Mouse (Mus musculus) cerebellum, adult 2 months (tissue): ENCODE measurements around the gene Zdhhc16. TPM values are rescaled to one million over a fixed set of nuclear protein-coding genes. Genes with fewer than 3 reads are reported as not detected.
A peak's percentile ranks its signal among the peaks of the same experiment; 100 is the strongest.

ENCODE experiments used
- DNase-seq, 2 experiments: peaks; one replicate each; pipeline ENCODE4 v3.0.0; 2021
- H3K27ac ChIP-seq: fragments of 200-500 bp; 2 replicates; pipeline ENCODE4 v1.5.1; 2012; ENCODE audit warnings: low read length, control low read depth, inconsistent platforms; ENCODE audit not compliant: insufficient read depth
- H3K27me3 ChIP-seq: fragments of 200-500 bp; 2 replicates; pipeline ENCODE4 v1.6.1; 2012; ENCODE audit warnings: inconsistent platforms, mild to moderate bottlenecking, low read length, moderate library complexity; ENCODE audit not compliant: control insufficient read depth, insufficient read depth
- H3K4me1 ChIP-seq: fragments of 200-500 bp; 2 replicates; pipeline ENCODE4 v1.6.1; 2011; ENCODE audit warnings: low read length; ENCODE audit not compliant: control insufficient read depth, insufficient read depth
- H3K4me3 ChIP-seq: fragments of 200-500 bp; replicated peaks from 2 replicates; pipeline ENCODE3; 2011; ENCODE audit warnings: mild to moderate bottlenecking, low read depth, low read length, control low read depth; ENCODE audit not compliant: insufficient read depth
- CTCF ChIP-seq: fragments of 200-500 bp; IDR thresholded peaks from 2 replicates; pipeline ENCODE4 v1.5.1; 2011; ENCODE audit warnings: low read depth, mild to moderate bottlenecking, control low read depth, low read length, moderate library complexity, borderline replicate concordance; ENCODE audit not compliant: insufficient read depth
- POLR2A ChIP-seq: fragments of 200-500 bp; IDR thresholded peaks from 2 replicates; pipeline ENCODE4 v1.6.1; 2011; ENCODE audit warnings: low read length, control low read depth, borderline replicate concordance; ENCODE audit not compliant: insufficient read depth
- WGBS: fragments of 180-500 bp; shearing (Covaris S2); methylation state at CpG from one replicate; pipeline ENCODE4 v1.1.7; 2018; 5-methylcytosine and 5-hydroxymethylcytosine counted together
- polyA plus RNA-seq: library from polyadenylated mRNA; depleted of rRNA; stranded (reverse); fragments of >200 nt; gene quantifications from 2 replicates; pipeline ENCODE4 v1.2.3, GENCODE M21; 2012

Zdhhc16 gene
- polyA plus RNA-seq, 1 experiment, result 60.9 TPM

GRCm38 (mm10) chr19:41969618-41970017 is 36.3 kb downstream of the Zdhhc16 start:
- DNase-seq, result no peak
- Histone ChIP-seq H3K27me3 (no peaks in the 10 kb centered on the region), H3K27ac (no peak overlapping the region), H3K4me1 (0 out of 2 replicates have a peak, but pooled peaks cover 2% of the 10 kb centered on the region), H3K4me3 (no peak overlapping the region)
- 93% methylated on average over 7 of the region's 7 CpGs for WGBS
- TF ChIP-seq POLR2A (no peak), CTCF (no peak)

GRCm38 (mm10) chr19:41973891-41974794 is 40.9 kb downstream of the Zdhhc16 start:
- 24% methylated on average over 13 of the region's 13 CpGs for WGBS
- TF ChIP-seq POLR2A, result no peak
- no peak for TF ChIP-seq CTCF
- H3K27ac ChIP-seq, result no peak overlapping the region
- no peak for DNase-seq
- no peaks in the 10 kb centered on the region for H3K27me3 ChIP-seq
- H3K4me3 ChIP-seq, result no peak overlapping the region
- 0 out of 2 replicates have a peak, but pooled peaks cover 2% of the 10 kb centered on the region for H3K4me1 ChIP-seq

- H3K27ac ChIP-seq, result peak overlapping the region; percentile 53; the same call in 1 of the 2 replicates
- H3K27me3 ChIP-seq, result no peaks in the 10 kb centered on the region
- no peak for DNase-seq
- under 1% methylated on average over 16 of the region's 16 CpGs for WGBS
- peaks cover 4% of the 10 kb centered on the region for H3K4me1 ChIP-seq
- TF ChIP-seq POLR2A, result no peak
- TF ChIP-seq CTCF, result no peak
- H3K4me3 ChIP-seq, result peak overlapping the region; percentile 82
Measured at GRCm38 (mm10) chr19:41980422-41980818, 47.1 kb downstream of the Zdhhc16 start.

GRCm38 (mm10) chr19:41980819-41981594 is 47.7 kb downstream of the Zdhhc16 start, which contains the start of gene Mms19:
Mms19 (minus strand) TSS chr19:41981157.
- no peak for TF ChIP-seq CTCF
- peak; percentile 87 for TF ChIP-seq POLR2A
- H3K27ac ChIP-seq, result peak within 1 kb of the TSS; percentile 70
- WGBS, result under 1% methylated on average over 67 of the region's 68 CpGs
- peaks cover 4% of the 10 kb centered on the region for H3K4me1 ChIP-seq
- peak; percentile 99 for DNase-seq
- no peaks in the 10 kb centered on the region for H3K27me3 ChIP-seq
- H3K4me3 ChIP-seq, result peak within 1 kb of the TSS; percentile 89

GRCm38 (mm10) chr19:41981595-41981927 is 48.3 kb downstream of the Zdhhc16 start, which contains the start of gene Ubtd1:
Ubtd1 (plus strand) TSS chr19:41981763.
- TF ChIP-seq POLR2A, result no peak
- TF ChIP-seq CTCF, result no peak
- DNase-seq, result no peak
- Histone ChIP-seq H3K4me3 (peak within 1 kb of the TSS; percentile 89), H3K4me1 (peaks cover 4% of the 10 kb centered on the region), H3K27me3 (no peaks in the 10 kb centered on the region), H3K27ac (peak within 1 kb of the TSS; percentile 70)
- WGBS, result under 1% methylated on average over 33 of the region's 33 CpGs

- under 1% methylated on average over 73 of the region's 74 CpGs for WGBS
- Histone ChIP-seq H3K4me1 (peaks cover 4% of the 10 kb centered on the region), H3K4me3 (peak overlapping the region; percentile 89), H3K27ac (peak overlapping the region; percentile 70), H3K27me3 (no peaks in the 10 kb centered on the region)
- TF ChIP-seq CTCF (no peak), POLR2A (no peak)
- peak; percentile 80 for DNase-seq
Measured at GRCm38 (mm10) chr19:41981931-41982790, 48.9 kb downstream of the Zdhhc16 start.

- TF ChIP-seq CTCF, result no peak
- no peak for TF ChIP-seq POLR2A
- no peak for DNase-seq
- 23% methylated on average over 4 of the region's 4 CpGs for WGBS
- Histone ChIP-seq H3K27ac (no peak overlapping the region), H3K4me1 (peaks cover 4% of the 10 kb centered on the region), H3K27me3 (no peaks in the 10 kb centered on the region), H3K4me3 (peak overlapping the region; percentile 89)
Measured at GRCm38 (mm10) chr19:41982791-41983150, 49.5 kb downstream of the Zdhhc16 start.
